Mouse (Mus musculus) spleen, adult 10 weeks (tissue): ENCODE measurements around the gene Hoxd3. TPM values are rescaled to one million over a fixed set of nuclear protein-coding genes. Genes with fewer than 3 reads are reported as not detected.

Source experiments
- polyA plus RNA-seq: library from polyadenylated mRNA; stranded (reverse); fragments of 350-450 nt; fragmentation: Illumina TruSeq; extraction: RNeasy Lipid Tissue Mini Kit (QIAGEN cat#74804); gene quantifications from one replicate; pipeline ENCODE4 v1.2.3, GENCODE M21; 2015; ENCODE audit warnings: low replicate concordance; ENCODE audit not compliant: insufficient read depth

Hoxd3 gene
- polyA plus RNA-seq, result not detected

GRCm38 (mm10) chr2:74711721-74712621, at the start of gene Hoxd3, which contains the start of gene Hoxd4:
TSS of gene Hoxd3 (plus strand) at chr2:74711927.
TSS of gene Hoxd4 (plus strand) at chr2:74711929.

GRCm38 (mm10) chr2:74667842-74668357, 43.8 kb upstream of the Hoxd3 start, which contains the start of gene Hoxd13:
TSS of gene Hoxd13 (plus strand) at chr2:74668310.

GRCm38 (mm10) chr2:74674881-74675665, 36.7 kb upstream of the Hoxd3 start, which contains the start of gene Hoxd12:
TSS of gene Hoxd12 (plus strand) at chr2:74675013.

GRCm38 (mm10) chr2:74678891-74679595, 32.7 kb upstream of the Hoxd3 start, which contains the start of gene Hoxd11:
TSS of gene Hoxd11 (plus strand) at chr2:74679557.

GRCm38 (mm10) chr2:74691022-74691951, 20.4 kb upstream of the Hoxd3 start, which contains the start of gene Hoxd10:
TSS of gene Hoxd10 (plus strand) at chr2:74691924.

GRCm38 (mm10) chr2:74697567-74698121, 14.1 kb upstream of the Hoxd3 start, which contains the start of gene Hoxd9:
TSS of gene Hoxd9 (plus strand) at chr2:74697727.

GRCm38 (mm10) chr2:74704393-74704998, 7.2 kb upstream of the Hoxd3 start, which contains the start of gene Hoxd8:
TSS of gene Hoxd8 (plus strand) at chr2:74704615.

GRCm38 (mm10) chr2:74726551-74726950, 14.8 kb downstream of the Hoxd3 start, which contains the start of gene Gm28230:
TSS of gene Gm28230 (plus strand) at chr2:74726728.

GRCm38 (mm10) chr2:74762522-74763244, 51.0 kb downstream of the Hoxd3 start, which contains the start of gene Hoxd1:
TSS of gene Hoxd1 (plus strand) at chr2:74762980.

Other genes with a start within 250 kb of the Hoxd3 start
- 19.6 TPM for gene Lnpk, start 132.5 kb upstream of the Hoxd3 start, polyA plus RNA-seq
- not detected for gene Evx2, start 52.4 kb upstream of the Hoxd3 start, polyA plus RNA-seq
- not detected for gene Hoxd13, start 43.6 kb upstream of the Hoxd3 start, polyA plus RNA-seq
- not detected for gene Hoxd12, start 36.9 kb upstream of the Hoxd3 start, polyA plus RNA-seq
- gene Hoxd11, start 32.4 kb upstream of the Hoxd3 start, polyA plus RNA-seq, result not detected
- not detected for gene Hoxd10, start 20.0 kb upstream of the Hoxd3 start, polyA plus RNA-seq
- gene Hoxd9, start 14.2 kb upstream of the Hoxd3 start, polyA plus RNA-seq, result not detected
- 1.4 TPM for gene Hoxd8, start 7.3 kb upstream of the Hoxd3 start, polyA plus RNA-seq
- gene Hoxd4, start within 50 bp of the Hoxd3 start, polyA plus RNA-seq, result 0.23 TPM
- not detected for gene Gm28230, start 14.8 kb downstream of the Hoxd3 start, polyA plus RNA-seq
- not detected for gene Hoxd1, start 51.1 kb downstream of the Hoxd3 start, polyA plus RNA-seq
- 56.0 TPM for gene Mtx2, start 113.9 kb downstream of the Hoxd3 start, polyA plus RNA-seq